Mouse (Mus musculus) kidney, adult 2 months (tissue): ENCODE results near the gene Gm14137. TPM values are rescaled to one million over a fixed set of nuclear protein-coding genes. Genes with fewer than 3 reads are reported as not detected.

Experiments
- DNase-seq: peaks from one replicate; pipeline ENCODE4 v3.0.0; 2021
- H3K27ac ChIP-seq: fragments of 200-500 bp; 2 replicates; pipeline ENCODE4 v1.5.1; 2012; ENCODE audit warnings: low read depth, low read length, control low read depth, inconsistent platforms; ENCODE audit not compliant: insufficient read depth
- H3K27me3 ChIP-seq: fragments of 200-500 bp; replicated peaks from 2 replicates; pipeline ENCODE4 v1.6.1; 2012; ENCODE audit warnings: mild to moderate bottlenecking, moderate library complexity, low read length, inconsistent platforms; ENCODE audit not compliant: control insufficient read depth, insufficient read depth
- H3K36me3 ChIP-seq: fragments of 200-500 bp; 2 replicates; pipeline ENCODE4 v1.6.1; 2012; ENCODE audit warnings: mild to moderate bottlenecking, moderate library complexity, low read length, inconsistent platforms; ENCODE audit not compliant: control insufficient read depth, insufficient read depth
- H3K4me1 ChIP-seq: fragments of 200-500 bp; 2 replicates; pipeline ENCODE4 v1.6.1; 2011; ENCODE audit warnings: low read length; ENCODE audit not compliant: control insufficient read depth, insufficient read depth
- H3K4me3 ChIP-seq: fragments of 200-500 bp; 2 replicates; pipeline ENCODE4 v1.5.1; 2011; ENCODE audit warnings: mild to moderate bottlenecking, low read depth, low read length, control low read depth; ENCODE audit not compliant: insufficient read depth
- CTCF ChIP-seq: fragments of 200-500 bp; conservative IDR thresholded peaks from 2 replicates; pipeline ENCODE4 v1.5.1; 2011; ENCODE audit warnings: low read depth, mild to moderate bottlenecking, control low read depth, low read length, moderate library complexity, mixed read lengths; ENCODE audit not compliant: insufficient read depth, insufficient read length
- POLR2A ChIP-seq: fragments of 200-500 bp; IDR thresholded peaks from one replicate; pipeline ENCODE4 v1.6.1; 2011; ENCODE audit warnings: low read depth, low read length, control low read depth
- WGBS: fragments of 180-500 bp; shearing (Covaris S2); methylation state at CpG from one replicate; pipeline ENCODE4 v1.1.7; 2018; 5-methylcytosine and 5-hydroxymethylcytosine counted together
- polyA plus RNA-seq: library from polyadenylated mRNA; depleted of rRNA; stranded (reverse); fragments of >200 nt; gene quantifications from 2 replicates; pipeline ENCODE4 v1.2.3, GENCODE M21; 2012; rRNA removed

Gm14137 gene
- 0.05 and 0.15 TPM in 2 replicates for polyA plus RNA-seq

DNA sequence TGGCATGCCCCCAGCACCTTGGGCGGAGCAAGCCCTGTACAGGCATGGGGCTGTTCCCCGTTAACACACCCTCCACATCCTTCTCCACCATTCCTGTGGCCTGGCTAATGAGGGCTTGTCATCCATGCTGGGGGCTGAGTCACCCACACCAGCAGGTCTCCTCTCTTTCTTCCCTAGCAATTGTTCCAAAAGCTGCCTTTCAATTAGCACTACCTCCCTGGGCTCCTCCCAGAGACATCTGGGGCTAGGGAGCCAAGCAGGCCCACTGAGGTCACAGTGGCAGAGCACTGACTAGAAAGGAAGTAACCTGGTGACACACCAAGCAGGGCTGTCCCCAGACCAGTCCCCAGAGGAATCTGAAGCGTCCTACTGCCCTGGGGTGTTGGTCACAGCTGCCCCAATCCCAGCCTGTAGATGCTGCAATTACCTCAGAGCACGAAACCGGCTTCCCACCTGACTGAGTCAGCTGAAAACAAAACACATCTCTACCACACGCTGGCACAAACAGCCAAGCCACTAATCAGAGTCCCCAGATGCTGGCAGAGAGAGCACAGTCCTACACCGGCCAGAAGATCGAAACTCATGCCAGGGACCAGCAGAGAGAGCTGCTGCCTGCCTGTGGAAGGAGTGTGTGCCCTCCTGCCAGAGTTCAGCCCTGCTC is at the start of gene Gm14137:
Gm14137 (plus strand) TSS at position 519 of the 661 bp plus-strand sequence.
- Histone ChIP-seq H3K27me3 (no peaks in the 10 kb centered on the region), H3K4me1 (no peaks in the 10 kb centered on the region), H3K36me3 (no peaks in the 10 kb centered on the region), H3K27ac (0 out of 2 replicates have a peak within 1 kb of the TSS, but pooled peaks have one; percentile 26), H3K4me3 (no peak within 1 kb of the TSS)
- no peak for DNase-seq
- WGBS: 60% methylated on average over 8 of the region's 8 CpGs
- TF ChIP-seq CTCF (no peak), POLR2A (no peak)

DNA sequence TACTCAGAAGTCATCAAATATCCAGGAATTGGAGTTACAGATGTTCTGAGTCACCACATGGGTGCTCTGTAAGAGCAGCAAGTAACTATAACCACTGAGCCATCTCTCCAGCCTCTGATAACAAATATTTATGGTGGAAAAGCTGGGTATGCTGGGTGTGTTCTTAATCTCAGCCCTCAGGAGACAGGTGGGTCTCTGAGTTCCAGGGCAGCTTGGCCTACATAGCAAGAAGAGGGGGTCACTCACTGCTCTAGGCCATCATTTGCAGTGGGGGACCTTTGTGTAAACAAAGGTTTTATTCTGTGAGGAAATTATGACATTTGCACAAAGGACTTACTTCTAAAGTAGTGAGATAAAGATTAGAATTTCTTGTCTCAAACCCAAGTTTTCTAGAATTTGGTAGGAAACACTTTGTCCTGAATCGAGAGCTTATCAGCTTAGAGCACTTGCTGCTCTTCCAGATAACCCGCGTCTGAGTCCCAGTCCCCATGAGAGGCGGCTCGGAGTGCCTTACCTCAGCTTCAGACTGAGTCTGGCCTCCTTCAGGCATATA is 37.9 kb upstream of the Gm14137 start:
- TF ChIP-seq CTCF: no peak
- TF ChIP-seq POLR2A: no peak
- no peak for DNase-seq
- Histone ChIP-seq H3K4me1 (no peaks in the 10 kb centered on the region), H3K36me3 (peaks cover 8% of the 10 kb centered on the region), H3K27me3 (no peaks in the 10 kb centered on the region), H3K27ac (no peak overlapping the region), H3K4me3 (no peak overlapping the region)
- WGBS: 90% methylated on average over 5 of the region's 5 CpGs

DNA sequence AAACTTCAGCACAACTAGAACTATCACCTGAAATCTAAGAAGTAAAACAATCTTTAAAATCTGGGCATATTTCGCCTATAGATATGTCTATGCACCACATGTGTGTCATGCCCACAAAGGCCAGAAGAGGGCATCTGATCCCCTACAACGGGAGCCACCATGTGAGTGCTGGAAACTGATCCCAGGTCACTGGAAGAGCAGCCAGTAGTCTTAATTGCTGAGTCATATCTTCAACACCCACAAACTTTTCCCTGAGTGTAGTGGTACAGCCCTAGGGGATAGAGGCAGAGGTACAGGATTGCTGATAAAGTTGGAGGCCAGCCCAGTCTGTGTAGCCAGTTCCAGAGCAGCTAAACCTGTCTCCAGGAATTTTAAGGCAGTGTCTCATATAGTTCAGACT is 29.1 kb upstream of the Gm14137 start:
- 91% methylated on average over 2 of the region's 2 CpGs for WGBS
- H3K4me3 ChIP-seq: no peak overlapping the region
- no peak overlapping the region for H3K27ac ChIP-seq
- no peak for TF ChIP-seq POLR2A
- TF ChIP-seq CTCF: peak; percentile 42
- DNase-seq: peak; percentile 9
- H3K27me3 ChIP-seq: no peaks in the 10 kb centered on the region
- no peaks in the 10 kb centered on the region for H3K4me1 ChIP-seq
- peaks cover 8% of the 10 kb centered on the region for H3K36me3 ChIP-seq

DNA sequence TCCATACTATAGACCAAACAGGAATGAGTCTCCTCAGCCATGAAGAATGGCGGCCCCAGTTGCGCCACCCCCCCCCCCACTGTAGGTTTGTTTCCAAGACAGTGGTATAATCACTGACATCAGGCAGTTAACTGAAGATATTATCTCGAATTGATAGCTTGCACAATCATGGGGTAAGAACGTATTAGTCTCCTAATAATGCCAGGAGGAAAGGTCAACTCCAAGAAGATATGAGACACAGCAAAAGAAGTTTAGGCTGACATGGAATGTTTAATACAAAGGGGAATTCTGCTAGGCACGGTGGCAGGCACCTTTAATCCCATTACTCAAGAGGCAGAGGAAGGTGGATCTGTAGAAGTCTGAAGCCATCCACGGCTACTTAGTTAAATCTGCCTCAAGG is 27.9 kb upstream of the Gm14137 start:
- no peak for TF ChIP-seq CTCF
- no peak for TF ChIP-seq POLR2A
- WGBS: 81% methylated on average over 6 of the region's 6 CpGs
- DNase-seq: no peak

DNA sequence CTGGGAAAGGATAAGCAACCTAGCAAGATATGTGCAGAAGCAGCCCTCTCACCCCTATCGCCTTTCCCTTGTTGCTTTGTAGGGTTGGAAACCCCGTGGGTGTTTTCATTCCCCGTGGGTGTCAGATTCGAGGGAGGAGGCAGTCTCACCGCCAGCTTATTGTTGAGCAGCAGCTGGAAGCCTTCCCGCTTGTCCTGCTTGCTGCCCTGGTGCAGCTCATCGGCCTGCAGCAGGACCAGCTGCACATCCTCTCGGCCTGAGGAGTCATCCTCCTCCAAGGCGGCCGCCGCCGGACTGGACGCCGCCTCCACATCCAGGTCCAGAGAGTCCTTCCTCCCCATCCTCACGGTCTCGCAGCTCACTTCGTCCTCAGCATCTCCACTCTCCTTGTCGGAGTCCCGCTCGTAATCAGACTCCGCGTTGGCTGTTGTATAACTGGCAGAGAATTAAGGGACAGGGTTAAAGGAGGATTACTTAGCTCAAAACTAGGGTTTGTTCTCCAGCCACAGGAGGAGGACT is 27.1 kb upstream of the Gm14137 start:
- H3K4me3 ChIP-seq: no peak overlapping the region
- DNase-seq: no peak
- no peaks in the 10 kb centered on the region for H3K4me1 ChIP-seq
- 72% methylated on average over 22 of the region's 22 CpGs for WGBS
- H3K27ac ChIP-seq: no peak overlapping the region
- TF ChIP-seq POLR2A (no peak), CTCF (no peak)
- H3K27me3 ChIP-seq: no peaks in the 10 kb centered on the region
- peaks cover 10% of the 10 kb centered on the region for H3K36me3 ChIP-seq

More for the DNA sequence above, 27.9 kb upstream of the Gm14137 start:
- Histone ChIP-seq H3K4me1 (no peaks in the 10 kb centered on the region), H3K4me3 (no peak overlapping the region), H3K27me3 (no peaks in the 10 kb centered on the region), H3K36me3 (peaks cover 10% of the 10 kb centered on the region), H3K27ac (no peak overlapping the region)

DNA sequence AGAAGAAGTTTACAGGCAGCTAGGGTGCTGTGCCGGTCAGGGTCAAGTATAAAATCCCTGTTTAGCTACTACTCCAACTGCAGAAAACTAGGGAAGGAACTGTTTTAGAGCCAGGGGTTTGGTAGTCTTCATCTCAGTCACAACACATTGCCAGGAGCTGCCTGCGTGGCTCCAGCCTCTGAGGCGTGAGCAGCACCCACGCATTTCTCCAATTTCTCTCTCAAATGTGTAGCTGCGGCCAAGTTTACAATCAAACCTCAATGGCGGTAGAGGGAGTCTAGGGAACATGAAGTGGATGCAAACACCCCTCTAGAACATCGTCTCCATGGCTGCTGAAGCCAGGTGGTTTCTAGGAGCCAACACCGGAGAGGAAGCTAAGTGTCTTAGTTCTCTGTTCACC is 26.5 kb upstream of the Gm14137 start:
- DNase-seq: no peak
- 77% methylated on average over 8 of the region's 8 CpGs for WGBS
- Histone ChIP-seq H3K27me3 (no peaks in the 10 kb centered on the region), H3K4me3 (no peak overlapping the region), H3K4me1 (no peaks in the 10 kb centered on the region), H3K27ac (no peak overlapping the region), H3K36me3 (peaks cover 10% of the 10 kb centered on the region)
- TF ChIP-seq POLR2A: no peak
- no peak for TF ChIP-seq CTCF

DNA sequence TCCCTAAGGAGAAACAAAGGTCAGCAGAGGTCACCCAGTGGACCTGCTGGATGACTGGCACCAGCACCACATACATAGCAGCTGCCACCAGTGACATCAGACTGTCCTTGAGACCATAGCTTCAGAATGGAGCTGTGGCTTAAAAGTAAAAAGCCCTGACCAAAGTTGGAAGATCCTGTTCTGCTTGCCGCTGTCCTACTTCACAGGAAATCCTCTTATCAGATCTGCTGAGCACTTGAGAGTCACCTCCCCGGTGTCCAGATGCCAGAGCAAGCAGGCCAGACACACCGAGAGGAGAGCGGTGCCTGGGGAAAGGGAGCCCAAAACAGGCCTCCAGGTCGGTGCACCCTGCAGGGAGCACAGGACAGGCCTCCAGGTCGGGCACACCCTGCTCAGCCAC is 22.1 kb upstream of the Gm14137 start:
- H3K4me1 ChIP-seq: peaks cover 6% of the 10 kb centered on the region
- 76% methylated on average over 6 of the region's 6 CpGs for WGBS
- no peak for DNase-seq
- no peaks in the 10 kb centered on the region for H3K27me3 ChIP-seq
- H3K27ac ChIP-seq: no peak overlapping the region
- H3K36me3 ChIP-seq: peaks cover 4% of the 10 kb centered on the region; the same call in 1 of the 2 replicates
- H3K4me3 ChIP-seq: no peak overlapping the region
- no peak for TF ChIP-seq CTCF
- TF ChIP-seq POLR2A: no peak
